Mouse (Mus musculus): ENCODE measurements at regions not wholly inside any gene's neighbourhood (a gene's known extent, or its start where the extent isn't known, plus 50 kb on each side); places are given as distances from the start of the nearest gene placed in this dataset.

DNA sequence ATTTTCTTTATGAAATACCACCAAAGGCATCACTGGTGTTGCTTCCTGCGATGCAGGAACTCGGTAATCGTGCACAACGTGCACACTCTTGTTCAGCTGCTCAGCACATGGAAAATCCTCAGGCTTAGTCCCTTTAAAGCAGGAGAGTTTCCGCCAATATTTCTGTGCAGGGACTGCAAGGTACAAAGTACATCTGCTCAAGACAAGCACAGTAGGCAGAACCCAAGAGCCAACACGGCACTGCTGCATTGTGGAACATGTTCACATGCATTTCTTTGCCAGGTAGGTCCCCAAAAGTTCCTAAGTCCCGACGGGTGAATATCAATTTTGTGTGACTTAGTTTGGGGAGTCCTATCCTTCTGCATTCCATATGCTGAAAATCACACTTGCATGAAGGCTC lies 808.0 kb upstream of the Pou3f3 start:
- no peak for DNase-seq
- H3K27me3 ChIP-seq (ENCODE audit: control insufficient read depth, insufficient read depth, low read length), result no peaks in the 10 kb centered on the region
- H3K9ac ChIP-seq (ENCODE audit: low read depth, low read length), result no peak overlapping the region
- intact Hi-C loops (cut with DNase I), result no loop called here
- no peaks in the 10 kb centered on the region for H3K4me1 ChIP-seq (ENCODE audit: control insufficient read depth, insufficient read depth, low read length)
- WGBS, result 84% methylated on average over 8 of the region's 8 CpGs
- no peak overlapping the region for H3K4me3 ChIP-seq
- no peaks in the 10 kb centered on the region for H3K79me2 ChIP-seq (replicated peaks; ENCODE audit: control insufficient read depth, insufficient read depth, low read length)
- no peaks in the 10 kb centered on the region for H3K36me3 ChIP-seq (ENCODE audit: control insufficient read depth, insufficient read depth, low read length)
- H3K27ac ChIP-seq, result no peak overlapping the region
- TF ChIP-seq EP300 (IDR thresholded peaks at IDR 0.05; ENCODE audit: insufficient read depth, low read depth, low read length), result no peak
- no peak for TF ChIP-seq CTCF (IDR thresholded peaks at IDR 0.05)
- TF ChIP-seq POLR2A (IDR thresholded peaks at IDR 0.05; ENCODE audit: insufficient read depth, low read depth, low read length), result no peak

DNA sequence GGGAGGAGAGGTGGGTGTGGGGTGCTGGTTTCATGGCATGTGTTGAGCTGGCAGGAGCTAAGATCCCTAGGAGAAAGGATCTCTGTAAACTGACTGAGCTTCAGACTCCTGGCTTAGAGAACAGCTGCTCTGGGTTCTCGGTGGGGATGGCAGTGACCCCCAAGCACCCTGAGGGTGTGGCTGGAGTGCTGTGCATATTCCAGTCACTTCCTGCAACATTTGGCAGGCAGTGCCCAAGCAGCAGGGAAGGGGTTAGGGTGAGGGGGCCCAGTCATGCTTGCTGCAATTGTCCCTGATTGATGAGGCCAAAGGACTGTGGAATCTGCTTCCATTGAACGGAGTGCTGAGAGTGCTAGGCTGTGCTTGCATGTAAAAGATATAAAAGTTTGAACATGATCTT lies 807.4 kb upstream of the Pou3f3 start:
- H3K4me1 ChIP-seq (ENCODE audit: control insufficient read depth, insufficient read depth, low read length), result no peaks in the 10 kb centered on the region
- H3K36me3 ChIP-seq (ENCODE audit: control insufficient read depth, insufficient read depth, low read length), result no peaks in the 10 kb centered on the region
- no peak overlapping the region for H3K4me3 ChIP-seq
- TF ChIP-seq EP300 (IDR thresholded peaks at IDR 0.05; ENCODE audit: insufficient read depth, low read depth, low read length), result no peak
- TF ChIP-seq POLR2A (IDR thresholded peaks at IDR 0.05; ENCODE audit: insufficient read depth, low read depth, low read length), result no peak
- TF ChIP-seq CTCF (IDR thresholded peaks at IDR 0.05), result no peak
- intact Hi-C loops (cut with DNase I), result no loop called here
- no peak for DNase-seq
- no peaks in the 10 kb centered on the region for H3K27me3 ChIP-seq (ENCODE audit: control insufficient read depth, insufficient read depth, low read length)
- H3K79me2 ChIP-seq (replicated peaks; ENCODE audit: control insufficient read depth, insufficient read depth, low read length), result no peaks in the 10 kb centered on the region
- WGBS, result 45% methylated on average over 2 of the region's 2 CpGs
- no peak overlapping the region for H3K27ac ChIP-seq
- H3K9ac ChIP-seq (ENCODE audit: low read depth, low read length), result no peak overlapping the region

DNA sequence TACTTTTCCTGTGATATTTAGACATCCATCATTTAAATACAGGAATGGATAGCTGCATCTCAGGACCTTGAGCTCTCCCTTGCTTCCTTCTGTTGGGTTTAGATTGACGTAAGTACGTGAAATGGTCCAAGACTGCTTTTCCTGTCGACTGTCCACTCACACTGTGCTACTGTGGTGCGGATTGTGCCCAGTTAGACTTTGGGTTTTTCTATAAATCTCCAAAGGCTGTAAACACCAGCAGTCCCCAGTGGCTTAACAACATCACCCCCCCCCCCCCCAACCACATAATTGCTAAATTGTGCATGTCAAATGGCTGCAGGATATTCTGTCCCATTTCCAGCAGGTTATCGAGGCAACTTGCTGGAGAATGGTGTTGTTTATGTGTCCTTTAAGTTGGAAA lies 806.6 kb upstream of the Pou3f3 start:
- H3K27ac ChIP-seq, result no peak overlapping the region
- no peaks in the 10 kb centered on the region for H3K4me1 ChIP-seq (ENCODE audit: control insufficient read depth, insufficient read depth, low read length)
- H3K27me3 ChIP-seq (ENCODE audit: control insufficient read depth, insufficient read depth, low read length), result no peaks in the 10 kb centered on the region
- no peaks in the 10 kb centered on the region for H3K79me2 ChIP-seq (replicated peaks; ENCODE audit: control insufficient read depth, insufficient read depth, low read length)
- H3K4me3 ChIP-seq, result no peak overlapping the region
- H3K36me3 ChIP-seq (ENCODE audit: control insufficient read depth, insufficient read depth, low read length), result no peaks in the 10 kb centered on the region
- intact Hi-C loops (cut with DNase I), result no loop called here
- H3K9ac ChIP-seq (ENCODE audit: low read depth, low read length), result no peak overlapping the region
- 81% methylated on average over 5 of the region's 5 CpGs for WGBS
- no peak for DNase-seq
- no peak for TF ChIP-seq EP300 (IDR thresholded peaks at IDR 0.05; ENCODE audit: insufficient read depth, low read depth, low read length)
- TF ChIP-seq POLR2A (IDR thresholded peaks at IDR 0.05; ENCODE audit: insufficient read depth, low read depth, low read length), result no peak

DNA sequence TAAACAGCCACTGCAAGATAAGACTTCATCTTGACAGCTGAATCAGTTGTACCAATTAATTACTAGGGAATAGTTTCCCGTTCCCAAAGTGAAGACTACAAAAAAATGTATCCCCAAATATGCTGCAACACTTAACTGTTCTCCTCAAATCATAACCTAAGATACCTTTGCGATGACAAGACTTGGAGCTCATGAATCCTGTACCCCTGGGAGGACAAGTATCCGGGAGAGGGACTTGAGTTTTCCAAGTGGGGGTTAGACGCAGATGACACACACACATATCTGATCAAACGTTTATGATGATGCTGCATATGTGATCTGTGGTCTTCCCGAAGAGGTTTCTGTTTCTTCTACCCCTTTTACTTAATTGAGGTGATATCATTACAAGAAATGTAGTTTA lies 805.6 kb upstream of the Pou3f3 start:
- intact Hi-C loops (cut with DNase I), result no loop called here
- H3K36me3 ChIP-seq (ENCODE audit: control insufficient read depth, insufficient read depth, low read length), result no peaks in the 10 kb centered on the region
- H3K27ac ChIP-seq, result no peak overlapping the region
- H3K27me3 ChIP-seq (ENCODE audit: control insufficient read depth, insufficient read depth, low read length), result no peaks in the 10 kb centered on the region
- DNase-seq, result no peak
- no peak overlapping the region for H3K4me3 ChIP-seq
- H3K4me1 ChIP-seq (ENCODE audit: control insufficient read depth, insufficient read depth, low read length), result no peaks in the 10 kb centered on the region
- no peaks in the 10 kb centered on the region for H3K79me2 ChIP-seq (replicated peaks; ENCODE audit: control insufficient read depth, insufficient read depth, low read length)
- WGBS, result 70% methylated on average over 6 of the region's 6 CpGs
- H3K9ac ChIP-seq (ENCODE audit: low read depth, low read length), result no peak overlapping the region
- no peak for TF ChIP-seq POLR2A (IDR thresholded peaks at IDR 0.05; ENCODE audit: insufficient read depth, low read depth, low read length)
- no peak for TF ChIP-seq EP300 (IDR thresholded peaks at IDR 0.05; ENCODE audit: insufficient read depth, low read depth, low read length)
- TF ChIP-seq CTCF (IDR thresholded peaks at IDR 0.05), result no peak

DNA sequence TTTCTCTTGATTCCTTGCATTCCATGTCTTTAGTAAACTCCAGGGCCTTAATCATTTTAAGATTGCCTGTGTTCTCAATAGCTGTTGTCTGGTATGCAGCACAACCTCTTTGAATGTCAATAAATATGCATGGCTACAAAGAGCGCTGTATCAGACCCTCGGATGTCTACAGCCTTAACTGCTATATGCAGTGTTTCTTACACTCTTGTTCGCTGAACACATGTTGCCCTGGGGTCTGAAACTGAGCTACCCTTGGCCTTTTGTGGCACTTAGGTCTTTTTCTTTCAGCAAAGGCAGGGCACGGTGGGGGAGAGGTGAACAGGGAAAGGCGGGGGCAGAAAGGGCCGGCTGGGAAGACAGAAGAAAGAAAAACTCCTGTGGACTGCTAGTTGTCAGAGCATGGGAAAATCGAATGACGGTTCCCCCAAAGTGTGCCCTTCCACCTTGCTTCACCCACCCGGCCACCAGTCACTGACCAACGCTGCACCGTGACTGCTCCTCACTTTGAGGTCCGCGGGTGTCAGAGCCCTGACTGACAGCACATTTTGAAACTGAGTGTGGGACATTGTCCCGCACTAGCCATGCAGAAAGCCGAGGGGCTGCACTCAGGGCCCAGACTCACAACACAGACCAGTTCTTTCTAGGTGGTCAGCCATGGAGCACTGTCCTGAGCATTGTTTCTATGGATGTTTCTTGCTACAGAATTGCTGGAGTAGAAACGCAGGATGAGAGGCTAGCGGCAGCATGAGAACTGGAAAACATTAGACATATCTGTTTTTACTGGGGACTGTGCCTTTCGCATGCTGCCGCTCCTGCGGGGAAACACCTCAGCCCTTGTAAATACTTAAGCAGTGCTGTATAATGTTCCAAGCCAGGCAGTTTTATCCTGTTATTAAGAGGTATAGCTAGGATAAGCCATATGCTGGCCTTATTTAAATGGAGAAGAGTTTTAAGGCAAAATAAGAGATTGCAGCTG lies 804.6 kb upstream of the Pou3f3 start:
- Histone ChIP-seq H3K27me3 (ENCODE audit: control insufficient read depth, insufficient read depth, low read length) (no peaks in the 10 kb centered on the region), H3K4me3 (no peak overlapping the region), H3K4me1 (ENCODE audit: control insufficient read depth, insufficient read depth, low read length) (no peaks in the 10 kb centered on the region), H3K9ac (ENCODE audit: low read depth, low read length) (no peak overlapping the region), H3K79me2 (replicated peaks; ENCODE audit: control insufficient read depth, insufficient read depth, low read length) (no peaks in the 10 kb centered on the region), H3K27ac (no peak overlapping the region), H3K36me3 (ENCODE audit: control insufficient read depth, insufficient read depth, low read length) (no peaks in the 10 kb centered on the region)
- WGBS, result 81% methylated on average over 20 of the region's 20 CpGs
- intact Hi-C loops (cut with DNase I), result no loop called here
- no peak for TF ChIP-seq CTCF (IDR thresholded peaks at IDR 0.05)
- TF ChIP-seq POLR2A (IDR thresholded peaks at IDR 0.05; ENCODE audit: insufficient read depth, low read depth, low read length), result no peak
- TF ChIP-seq EP300 (IDR thresholded peaks at IDR 0.05; ENCODE audit: insufficient read depth, low read depth, low read length), result no peak
- DNase-seq, result no peak

DNA sequence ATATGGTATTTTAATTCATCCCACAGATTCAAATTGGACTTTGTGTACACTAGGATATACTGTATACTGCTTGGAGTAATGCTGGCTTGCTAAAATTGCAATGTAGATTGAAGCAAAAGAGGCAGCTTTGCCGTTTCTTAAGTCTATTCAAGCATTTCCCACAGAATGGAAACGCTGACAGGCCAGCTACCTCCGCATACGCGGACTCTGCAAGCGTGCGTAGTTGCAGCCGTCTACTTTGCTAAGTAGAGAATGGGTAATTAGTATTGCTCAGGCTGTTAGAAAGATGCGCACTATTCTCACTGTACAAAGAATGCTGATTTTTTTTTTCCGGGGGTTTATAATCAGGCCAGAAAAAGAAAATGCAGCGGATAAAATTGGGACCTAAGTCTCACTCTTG lies 803.8 kb upstream of the Pou3f3 start:
- H3K27ac ChIP-seq, result no peak overlapping the region

More for the DNA sequence above, 803.8 kb upstream of the Pou3f3 start:
- 90% methylated on average over 11 of the region's 11 CpGs for WGBS
- no peaks in the 10 kb centered on the region for H3K36me3 ChIP-seq (ENCODE audit: control insufficient read depth, insufficient read depth, low read length)
- intact Hi-C loops (cut with DNase I), result no loop called here
- TF ChIP-seq POLR2A (IDR thresholded peaks at IDR 0.05; ENCODE audit: insufficient read depth, low read depth, low read length) (no peak), EP300 (IDR thresholded peaks at IDR 0.05; ENCODE audit: insufficient read depth, low read depth, low read length) (no peak), CTCF (IDR thresholded peaks at IDR 0.05) (no peak)
- H3K9ac ChIP-seq (ENCODE audit: low read depth, low read length), result no peak overlapping the region
- no peak overlapping the region for H3K4me3 ChIP-seq
- DNase-seq, result no peak
- no peaks in the 10 kb centered on the region for H3K27me3 ChIP-seq (ENCODE audit: control insufficient read depth, insufficient read depth, low read length)
- H3K4me1 ChIP-seq (ENCODE audit: control insufficient read depth, insufficient read depth, low read length), result no peaks in the 10 kb centered on the region
- no peaks in the 10 kb centered on the region for H3K79me2 ChIP-seq (replicated peaks; ENCODE audit: control insufficient read depth, insufficient read depth, low read length)

All from heart, adult 2 months (tissue).